Mouse (Mus musculus) lung, postnatal 0 days (tissue): ENCODE data around the gene Gramd1c. TPM values are rescaled to one million over a fixed set of nuclear protein-coding genes. Genes with fewer than 3 reads are reported as not detected.

Experiments
- ATAC-seq: fragments of 200-750 bp; cut with Nextera tagmentation; 2 replicates; pipeline ENCODE4 v1.8.0; 2017; ENCODE audit warnings: moderate library complexity
- DNase-seq: peaks from one replicate; pipeline ENCODE4 v3.0.0-alpha.2; 2016; ENCODE audit warnings: low spot score
- H3K27ac ChIP-seq: fragments of 300-500 bp; sonication (generic); 2 replicates; pipeline ENCODE4 v1.5.1; 2014; ENCODE audit warnings: antibody characterized with exemption, mild to moderate bottlenecking, low read length, mixed read lengths
- H3K27me3 ChIP-seq: fragments of 300-500 bp; sonication (generic); replicated peaks from 2 replicates; pipeline ENCODE4 v1.6.1; 2014; ENCODE audit warnings: low read length, mixed read lengths; ENCODE audit not compliant: insufficient read depth
- H3K36me3 ChIP-seq: fragments of 300-500 bp; sonication (generic); 2 replicates; pipeline ENCODE4 v1.6.1; 2014; ENCODE audit warnings: low read length, mixed read lengths; ENCODE audit not compliant: insufficient read depth
- H3K4me1 ChIP-seq: fragments of 300-500 bp; sonication (generic); 2 replicates; pipeline ENCODE4 v1.6.1; 2014; ENCODE audit warnings: antibody characterized with exemption, low read depth, low read length, mixed read lengths; ENCODE audit not compliant: insufficient read depth
- H3K4me2 ChIP-seq: fragments of 300-500 bp; sonication (generic); replicated peaks from 2 replicates; pipeline ENCODE4 v1.6.1; 2014; ENCODE audit warnings: low read depth, mild to moderate bottlenecking, low read length, moderate library complexity, mixed read lengths
- H3K4me3 ChIP-seq: fragments of 300-500 bp; sonication (generic); 2 replicates; pipeline ENCODE4 v1.5.1; 2014; ENCODE audit warnings: low read depth, low read length
- H3K9ac ChIP-seq: fragments of 300-500 bp; sonication (generic); replicated peaks from 2 replicates; pipeline ENCODE4 v1.6.1; 2014; ENCODE audit warnings: low read depth, mild to moderate bottlenecking
- H3K9me3 ChIP-seq: fragments of 300-500 bp; sonication (generic); 2 replicates; pipeline ENCODE4 v1.6.1; 2016; ENCODE audit warnings: low read length, mixed read lengths
- CTCF ChIP-seq: IDR thresholded peaks from 2 replicates; pipeline ENCODE4 v1.5.1; 2016; ENCODE audit warnings: antibody characterized with exemption, mild to moderate bottlenecking
- EP300 ChIP-seq: IDR thresholded peaks from 2 replicates; pipeline ENCODE4 v1.6.1; 2016; ENCODE audit warnings: antibody characterized with exemption, mild to moderate bottlenecking, control low read depth
- WGBS: fragments of 180-500 bp; shearing (Covaris S2); extraction: QIAGEN DNeasy Blood & Tissue Kit; methylation state at CpG from one replicate; pipeline ENCODE4 v1.1.7; 2014; 5-methylcytosine and 5-hydroxymethylcytosine counted together
- polyA plus RNA-seq: library from polyadenylated mRNA; unstranded; fragments of >200 nt; fragmentation: Nextera tagmentation; extraction: Ambion mirVana; gene quantifications from 2 replicates; pipeline ENCODE4 v1.2.1, GENCODE M21; 2015

Gramd1c gene
- polyA plus RNA-seq, 1 experiment from 2014 or later, result 4.1 TPM

- Histone ChIP-seq H3K4me3 (no peak overlapping the region), H3K4me1 (no peaks in the 10 kb centered on the region), H3K9ac (no peak overlapping the region), H3K27me3 (no peaks in the 10 kb centered on the region), H3K27ac (no peak overlapping the region), H3K9me3 (no peaks in the 10 kb centered on the region), H3K36me3 (no peaks in the 10 kb centered on the region), H3K4me2 (no peak overlapping the region)
- ATAC-seq, result no peak
- no peak for TF ChIP-seq CTCF
- TF ChIP-seq EP300, result no peak
- no peak for DNase-seq
- WGBS, result 72% methylated on average over 6 of the region's 6 CpGs
Measured at GRCm38 (mm10) chr16:44026210-44026609, 36.9 kb downstream of the Gramd1c start.

- Histone ChIP-seq H3K27ac (no peak overlapping the region), H3K9ac (no peak overlapping the region), H3K4me3 (no peak overlapping the region), H3K27me3 (no peaks in the 10 kb centered on the region), H3K4me1 (0 out of 2 replicates have a peak, but pooled peaks cover 8% of the 10 kb centered on the region), H3K4me2 (no peak overlapping the region), H3K36me3 (no peaks in the 10 kb centered on the region), H3K9me3 (no peaks in the 10 kb centered on the region)
- no peak for TF ChIP-seq CTCF
- TF ChIP-seq EP300, result no peak
- WGBS, result 29% methylated on average over 2 of the region's 2 CpGs
- no peak for DNase-seq
- no peak for ATAC-seq
Measured at GRCm38 (mm10) chr16:44018986-44019548, 44.1 kb downstream of the Gramd1c start.

- ATAC-seq, result peak; percentile 56
- TF ChIP-seq CTCF, result no peak
- no peak for TF ChIP-seq EP300
- peak overlapping the region; percentile 5; the same call in 1 of the 2 replicates for H3K4me2 ChIP-seq
Measured at GRCm38 (mm10) chr16:44018372-44018771, 44.8 kb downstream of the Gramd1c start.

GRCm38 (mm10) chr16:44017707-44018106 is 45.4 kb downstream of the Gramd1c start:
- Histone ChIP-seq H3K9me3 (no peaks in the 10 kb centered on the region), H3K36me3 (no peaks in the 10 kb centered on the region), H3K27me3 (no peaks in the 10 kb centered on the region), H3K9ac (no peak overlapping the region), H3K4me1 (0 out of 2 replicates have a peak, but pooled peaks cover 8% of the 10 kb centered on the region), H3K4me2 (no peak overlapping the region), H3K4me3 (no peak overlapping the region), H3K27ac (no peak overlapping the region)
- DNase-seq (no peak), ATAC-seq (no peak)
- TF ChIP-seq CTCF (no peak), EP300 (no peak)
- WGBS, result 89% methylated on average over 4 of the region's 4 CpGs

More at GRCm38 (mm10) chr16:44018372-44018771, 44.8 kb downstream of the Gramd1c start:
- WGBS, result 18% methylated on average over 7 of the region's 7 CpGs
- H3K4me1 ChIP-seq, result 0 out of 2 replicates have a peak, but pooled peaks cover 8% of the 10 kb centered on the region
- DNase-seq, result peak; percentile 23
- H3K27me3 ChIP-seq, result no peaks in the 10 kb centered on the region
- no peaks in the 10 kb centered on the region for H3K9me3 ChIP-seq
- no peak overlapping the region for H3K27ac ChIP-seq
- no peak overlapping the region for H3K4me3 ChIP-seq
- no peak overlapping the region for H3K9ac ChIP-seq
- H3K36me3 ChIP-seq, result no peaks in the 10 kb centered on the region

- H3K4me2 ChIP-seq, result peak overlapping the region; percentile 41
- no peak for TF ChIP-seq EP300
- TF ChIP-seq CTCF, result no peak
- no peaks in the 10 kb centered on the region for H3K36me3 ChIP-seq
- no peaks in the 10 kb centered on the region for H3K27me3 ChIP-seq
- no peaks in the 10 kb centered on the region for H3K9me3 ChIP-seq
- ATAC-seq (peak; percentile 97), DNase-seq (peak; percentile 87)
- 0 out of 2 replicates have a peak, but pooled peaks cover 8% of the 10 kb centered on the region for H3K4me1 ChIP-seq
- WGBS, result 7% methylated on average over 11 of the region's 11 CpGs
- H3K9ac ChIP-seq, result no peak overlapping the region
- peak overlapping the region; percentile 10 for H3K4me3 ChIP-seq
- H3K27ac ChIP-seq, result no peak overlapping the region
Measured at GRCm38 (mm10) chr16:44016164-44016563, 47.0 kb downstream of the Gramd1c start.

- TF ChIP-seq CTCF (no peak), EP300 (no peak)
- H3K4me2 ChIP-seq, result peak overlapping the region; percentile 41
- 0 out of 2 replicates have a peak, but pooled peaks cover 8% of the 10 kb centered on the region for H3K4me1 ChIP-seq
- H3K27ac ChIP-seq, result no peak overlapping the region
- H3K27me3 ChIP-seq, result no peaks in the 10 kb centered on the region
- ATAC-seq (no peak), DNase-seq (no peak)
- H3K36me3 ChIP-seq, result no peaks in the 10 kb centered on the region
- 39% methylated on average over 16 of the region's 16 CpGs for whole genome bisulfite sequencing
- no peak overlapping the region for H3K9ac ChIP-seq
- H3K4me3 ChIP-seq, result peak overlapping the region; percentile 10
- H3K9me3 ChIP-seq, result no peaks in the 10 kb centered on the region
Measured at GRCm38 (mm10) chr16:44015416-44016158, 47.6 kb downstream of the Gramd1c start.
